Mouse (Mus musculus) adrenal gland, postnatal 36 days (tissue): ENCODE data around the gene 4933405O20Rik. TPM values are rescaled to one million over a fixed set of nuclear protein-coding genes. Genes with fewer than 3 reads are reported as not detected.

Source experiments
- DNase-seq, 2 experiments: peaks; one replicate each; pipeline ENCODE4 v3.0.0; 2021; ENCODE audit warnings: mixed read lengths in 1 of 2
- long read RNA-seq, 2 experiments: library from polyadenylated mRNA; stranded (forward); transcript quantifications; one replicate each; pipeline ENCODE4 v2.0.0; 2021; ENCODE audit warnings: borderline sequencing depth in 2 of 2
- total RNA-seq, 2 experiments: library from RNA; stranded (reverse); gene quantifications; 2 replicates each; pipeline ENCODE4 v1.2.3; 2021

4933405O20Rik gene
- total RNA-seq = not detected
- long read RNA-seq, experiment 1 = 0 reads
- long read RNA-seq, experiment 2 = 0 reads

- DNase-seq = no peak
These were observed at the start of gene 4933405O20Rik for GRCm38 (mm10) chr7:50598890-50599289. TSS of gene 4933405O20Rik (plus strand) at chr7:50599190.

- DNase-seq = no peak
These were observed 49.4 kb upstream of the 4933405O20Rik start for GRCm38 (mm10) chr7:50549572-50549971.

- no peak for DNase-seq
These were observed 47.6 kb upstream of the 4933405O20Rik start for GRCm38 (mm10) chr7:50551426-50551825.

- no peak for DNase-seq
These were observed 36.3 kb upstream of the 4933405O20Rik start for GRCm38 (mm10) chr7:50562708-50563107.

DNA sequence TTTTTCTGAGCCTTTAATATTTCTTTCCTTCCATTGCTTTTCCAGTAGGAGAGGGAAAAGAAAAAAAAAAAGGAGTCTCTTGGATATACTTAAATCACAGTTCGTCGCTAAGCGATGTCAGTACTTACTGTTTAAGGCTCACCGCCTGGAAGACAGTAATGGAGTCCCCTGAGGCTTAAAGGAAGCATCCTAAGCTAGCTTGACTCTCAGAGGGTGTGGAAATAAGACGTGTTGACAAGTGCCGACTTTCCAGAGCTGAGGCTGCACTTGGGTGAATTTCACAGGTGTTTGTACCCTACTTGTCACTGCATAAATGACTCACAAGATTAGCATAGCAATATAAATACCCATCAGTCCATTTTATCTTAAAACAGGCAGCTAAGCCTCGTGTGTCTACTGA, 25.1 kb upstream of the 4933405O20Rik start:
- no peak for DNase-seq

DNA sequence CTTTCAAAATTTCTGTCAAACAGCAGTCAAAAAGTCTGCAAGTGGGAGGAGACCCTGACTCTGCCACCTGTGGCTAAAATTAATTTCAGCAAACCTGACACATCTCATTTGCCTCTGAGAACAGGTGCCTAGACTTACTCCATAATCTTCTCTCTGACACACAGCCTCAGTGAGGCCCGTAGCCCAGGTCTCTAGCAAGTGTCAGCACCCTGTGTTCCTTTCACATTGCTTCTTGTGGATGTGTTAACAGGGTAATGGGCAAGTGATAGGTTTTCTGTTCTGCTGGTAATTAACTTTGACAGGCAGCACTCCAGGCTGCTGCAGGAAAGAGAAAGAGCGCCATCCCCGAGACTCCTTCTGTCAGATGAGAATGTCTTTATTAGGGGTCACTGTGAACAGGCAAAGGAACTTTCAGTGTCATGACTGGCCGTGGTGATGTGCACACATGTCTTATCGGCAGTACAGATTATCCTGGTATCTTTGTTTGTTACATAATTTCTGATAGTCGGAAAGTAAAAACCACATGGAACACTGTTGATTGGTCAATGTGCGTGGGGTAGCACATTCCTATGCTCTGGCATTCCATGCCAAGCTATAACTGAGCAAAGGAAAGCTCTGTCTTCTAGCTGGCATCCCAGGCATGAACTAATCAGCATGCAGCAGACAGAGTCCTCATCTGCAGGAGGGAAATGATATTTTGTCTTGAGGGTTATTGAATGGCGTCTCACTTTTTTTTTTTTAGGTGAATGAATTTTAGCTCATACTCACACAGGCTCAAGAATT, 10.2 kb upstream of the 4933405O20Rik start:
- no peak for DNase-seq

GRCm38 (mm10) chr7:50614101-50614500, 15.1 kb downstream of the 4933405O20Rik start:
- no peak for DNase-seq

GRCm38 (mm10) chr7:50629186-50629585, 30.2 kb downstream of the 4933405O20Rik start:
- DNase-seq = no peak

DNA sequence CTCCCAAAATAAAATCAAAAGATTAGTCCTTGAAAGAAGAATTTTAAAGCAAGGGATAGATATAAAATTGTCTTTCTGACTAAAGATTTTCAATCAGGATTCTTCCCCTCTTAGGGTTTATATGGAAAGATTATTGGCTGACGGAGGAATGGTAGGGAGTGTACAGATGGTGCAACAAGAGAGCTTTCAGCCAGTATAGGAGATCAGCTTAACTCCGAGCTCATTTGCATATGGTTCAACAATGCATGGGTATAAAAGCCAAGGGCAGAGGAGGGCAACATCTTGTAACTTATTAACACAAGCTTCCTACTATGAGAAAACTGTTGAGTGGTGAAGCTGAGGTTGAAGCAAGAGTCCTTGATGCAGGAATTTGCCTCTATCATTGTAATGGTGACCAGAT, 34.2 kb downstream of the 4933405O20Rik start:
- no peak for DNase-seq
